Mouse (Mus musculus) heart, adult 2 months (tissue): ENCODE results near the gene Hoxc13. TPM values are rescaled to one million over a fixed set of nuclear protein-coding genes. Genes with fewer than 3 reads are reported as not detected.

Source experiments
- DNase-seq, 2 experiments: peaks; one replicate each; pipeline ENCODE4 v3.0.0; 2021
- H3K27ac ChIP-seq: fragments of 200-600 bp; 2 replicates; pipeline ENCODE4 v1.8.1; 2022
- H3K27me3 ChIP-seq: fragments of 200-500 bp; 2 replicates; pipeline ENCODE4 v1.6.1; 2012; ENCODE audit warnings: mild to moderate bottlenecking, low read length, inconsistent platforms, mixed read lengths; ENCODE audit not compliant: control insufficient read depth, insufficient read depth
- H3K36me3 ChIP-seq: fragments of 200-500 bp; 2 replicates; pipeline ENCODE4 v1.6.1; 2012; ENCODE audit warnings: low read length, inconsistent platforms; ENCODE audit not compliant: control insufficient read depth, insufficient read depth
- H3K4me1 ChIP-seq: fragments of 200-500 bp; 2 replicates; pipeline ENCODE4 v1.6.1; 2011; ENCODE audit warnings: low read length; ENCODE audit not compliant: control insufficient read depth, insufficient read depth
- H3K4me3 ChIP-seq: fragments of 200-600 bp; 2 replicates; pipeline ENCODE4 v1.8.1; 2022
- H3K79me2 ChIP-seq: fragments of 200-500 bp; replicated peaks from 2 replicates; pipeline ENCODE4 v1.6.1; 2012; ENCODE audit warnings: mild to moderate bottlenecking, inconsistent platforms, low read length, moderate library complexity, mixed read lengths; ENCODE audit not compliant: control insufficient read depth, insufficient read depth
- H3K9ac ChIP-seq: fragments of 200-500 bp; 2 replicates; pipeline ENCODE4 v1.6.1; 2012; ENCODE audit warnings: low read depth, mild to moderate bottlenecking, control low read depth, inconsistent platforms, low read length, mixed read lengths
- CTCF ChIP-seq: fragments of 200-600 bp; IDR thresholded peaks from 2 replicates; pipeline ENCODE4 v1.8.1; 2022; ENCODE audit warnings: antibody characterized with exemption, mild to moderate bottlenecking, moderate library complexity
- EP300 ChIP-seq: fragments of 200-500 bp; IDR thresholded peaks from 2 replicates; pipeline ENCODE4 v1.6.1; 2011; ENCODE audit warnings: low read depth, low read length, control low read depth; ENCODE audit not compliant: insufficient read depth
- POLR2A ChIP-seq: fragments of 200-500 bp; IDR thresholded peaks from 2 replicates; pipeline ENCODE4 v1.6.1; 2011; ENCODE audit warnings: mild to moderate bottlenecking, low read depth, low read length, control low read depth; ENCODE audit not compliant: insufficient read depth
- WGBS: fragments of 180-500 bp; shearing (Covaris S2); methylation state at CpG from one replicate; pipeline ENCODE4 v1.1.7; 2018; 5-methylcytosine and 5-hydroxymethylcytosine counted together
- intact Hi-C: fragments of 180-260 bp; cut with DNase I; formaldehyde crosslinking; loops from one replicate; pipeline ENCODE4 v1.15.1; 2025
- polyA plus RNA-seq: library from polyadenylated mRNA; depleted of rRNA; stranded (reverse); fragments of >200 nt; gene quantifications from 2 replicates; pipeline ENCODE4 v1.2.3, GENCODE M21; 2012
- total RNA-seq, 2 experiments: library from RNA; stranded (reverse); gene quantifications; 2 replicates each; pipeline ENCODE4 v1.2.3; 2021

The Hoxc13 gene
- total and polyA plus RNA-seq, 3 experiments, result not detected

DNA sequence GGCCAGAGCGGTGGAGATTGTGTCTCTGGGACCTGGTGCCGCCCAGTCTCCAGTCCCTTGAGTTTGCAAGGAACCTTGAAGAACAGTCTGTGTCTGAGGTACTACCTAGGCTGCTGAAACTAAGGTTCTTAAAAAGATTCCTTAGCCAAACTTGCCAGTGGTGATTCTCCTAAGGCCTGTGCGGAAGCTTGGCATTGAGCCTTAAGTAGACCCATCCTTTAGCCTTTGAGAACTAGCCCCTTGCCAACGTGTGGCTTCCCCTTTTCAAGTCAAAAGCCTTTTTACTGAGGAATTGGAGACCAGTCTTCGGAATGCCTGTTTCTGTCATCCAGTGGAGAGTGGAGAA, 22.5 kb downstream of the Hoxc13 start:
- Histone ChIP-seq H3K4me3 (no peak overlapping the region), H3K79me2 (no peaks in the 10 kb centered on the region), H3K27ac (no peak overlapping the region), H3K36me3 (no peaks in the 10 kb centered on the region), H3K27me3 (peaks cover 36% of the 10 kb centered on the region), H3K9ac (no peak overlapping the region), H3K4me1 (no peaks in the 10 kb centered on the region)
- intact Hi-C loops, result no loop called here
- WGBS, result 8% methylated on average over 5 of the region's 5 CpGs
- TF ChIP-seq CTCF (no peak), EP300 (no peak), POLR2A (no peak)
- DNase-seq, result no peak

DNA sequence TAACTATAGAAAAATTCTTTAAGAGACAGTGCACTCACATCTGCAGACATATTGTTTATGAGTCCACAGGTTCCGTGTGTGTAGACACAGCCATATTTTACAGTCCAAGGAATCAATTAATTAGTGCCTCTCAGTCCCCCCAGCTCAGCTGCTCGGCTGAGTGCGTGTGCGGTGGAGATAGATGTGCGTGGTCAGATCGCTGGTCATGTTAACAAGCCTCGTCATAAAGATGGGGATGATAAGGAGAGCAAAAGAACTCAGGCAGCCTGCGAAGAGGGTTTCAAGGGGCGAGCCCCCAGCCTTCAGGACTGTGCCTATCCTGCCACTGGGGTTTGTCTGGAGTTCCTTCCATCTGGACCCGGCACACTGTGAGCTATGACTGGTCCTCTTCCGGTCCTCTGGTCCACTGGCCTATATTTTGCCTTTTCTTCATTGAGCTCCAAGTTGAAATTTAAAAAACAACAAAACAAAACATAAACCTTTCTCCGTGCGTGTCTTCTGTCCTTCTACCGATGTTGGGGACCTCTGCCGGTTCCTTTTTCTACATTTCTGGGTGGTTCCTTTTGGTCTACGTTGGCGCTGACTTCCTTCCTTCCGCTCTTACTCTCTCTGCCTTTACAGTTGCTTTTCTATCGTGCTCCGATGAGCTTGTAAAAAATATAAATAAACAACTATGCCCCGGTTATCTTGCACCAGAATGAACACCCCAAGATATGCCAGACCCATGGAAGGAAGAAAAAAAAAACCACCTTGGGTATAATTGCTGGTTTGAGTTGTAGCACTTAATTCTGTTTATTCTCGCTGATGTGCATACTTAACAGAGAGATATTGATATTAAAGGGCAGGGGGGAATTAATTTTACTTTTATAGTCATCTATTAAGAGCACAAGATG, 24.5 kb downstream of the Hoxc13 start:
- H3K27ac ChIP-seq, result no peak overlapping the region
- TF ChIP-seq EP300, result no peak
- no peak for DNase-seq
- 19% methylated on average over 22 of the region's 22 CpGs for WGBS
- H3K4me3 ChIP-seq, result no peak overlapping the region
- no peak overlapping the region for H3K9ac ChIP-seq
- no peaks in the 10 kb centered on the region for H3K79me2 ChIP-seq
- no peaks in the 10 kb centered on the region for H3K36me3 ChIP-seq
- peaks cover 29% of the 10 kb centered on the region for H3K27me3 ChIP-seq
- no peaks in the 10 kb centered on the region for H3K4me1 ChIP-seq
- intact Hi-C loops, result no loop called here

DNA sequence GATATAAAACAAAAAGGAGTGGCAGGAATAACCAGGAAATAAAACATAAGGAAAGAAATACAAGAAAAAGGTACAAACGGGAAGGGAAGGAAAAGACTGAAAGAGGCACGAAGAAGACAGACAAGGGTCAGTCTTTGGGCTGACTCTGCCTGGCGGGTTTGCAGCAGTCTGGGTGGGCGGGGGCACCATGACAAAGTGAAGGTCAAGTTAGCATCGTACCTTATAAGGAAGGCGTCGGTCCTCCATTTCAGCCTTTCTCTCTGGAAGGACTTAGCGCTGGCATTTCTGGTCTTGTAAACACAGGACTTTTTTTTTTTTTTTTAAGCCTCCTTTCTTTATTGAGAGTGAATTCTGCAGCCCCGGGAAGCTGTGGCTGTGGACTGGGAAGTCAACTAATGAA, 26.4 kb downstream of the Hoxc13 start:
- intact Hi-C loops, result no loop called here
- 4% methylated on average over 9 of the region's 9 CpGs for WGBS
- H3K4me1 ChIP-seq, result no peaks in the 10 kb centered on the region
- H3K4me3 ChIP-seq, result no peak overlapping the region
- no peaks in the 10 kb centered on the region for H3K79me2 ChIP-seq
- no peak overlapping the region for H3K9ac ChIP-seq
- H3K36me3 ChIP-seq, result no peaks in the 10 kb centered on the region
- H3K27ac ChIP-seq, result no peak overlapping the region
- H3K27me3 ChIP-seq, result peaks cover 32% of the 10 kb centered on the region
- TF ChIP-seq POLR2A (no peak), CTCF (no peak), EP300 (no peak)
- no peak for DNase-seq

DNA sequence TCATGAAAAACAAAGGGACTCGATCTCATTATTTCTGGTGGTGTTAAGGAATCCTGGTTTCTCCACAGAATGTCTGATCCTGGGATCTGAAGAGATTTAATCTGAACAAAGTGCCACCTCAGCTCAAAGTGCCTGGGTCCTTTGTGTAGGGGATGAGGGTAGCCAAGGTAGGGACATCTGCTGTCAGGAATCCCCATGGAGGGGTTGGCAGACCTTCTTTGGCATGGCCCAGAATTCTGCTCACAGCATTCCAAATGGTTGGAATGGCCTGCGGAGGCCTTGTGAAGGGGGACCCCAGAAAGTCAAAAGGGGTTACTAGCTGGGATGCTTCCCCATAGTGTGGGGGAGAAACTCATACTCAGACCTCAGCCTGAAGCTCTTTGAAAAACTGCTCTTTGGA, 27.9 kb downstream of the Hoxc13 start:
- Histone ChIP-seq H3K9ac (no peak overlapping the region), H3K36me3 (no peaks in the 10 kb centered on the region), H3K4me3 (no peak overlapping the region), H3K4me1 (no peaks in the 10 kb centered on the region), H3K79me2 (no peaks in the 10 kb centered on the region), H3K27me3 (peaks cover 26% of the 10 kb centered on the region), H3K27ac (no peak overlapping the region)
- no peak for TF ChIP-seq POLR2A
- no peak for TF ChIP-seq EP300
- 13% methylated on average over 2 of the region's 2 CpGs for WGBS
- intact Hi-C loops, result no loop called here
- DNase-seq, result no peak

DNA sequence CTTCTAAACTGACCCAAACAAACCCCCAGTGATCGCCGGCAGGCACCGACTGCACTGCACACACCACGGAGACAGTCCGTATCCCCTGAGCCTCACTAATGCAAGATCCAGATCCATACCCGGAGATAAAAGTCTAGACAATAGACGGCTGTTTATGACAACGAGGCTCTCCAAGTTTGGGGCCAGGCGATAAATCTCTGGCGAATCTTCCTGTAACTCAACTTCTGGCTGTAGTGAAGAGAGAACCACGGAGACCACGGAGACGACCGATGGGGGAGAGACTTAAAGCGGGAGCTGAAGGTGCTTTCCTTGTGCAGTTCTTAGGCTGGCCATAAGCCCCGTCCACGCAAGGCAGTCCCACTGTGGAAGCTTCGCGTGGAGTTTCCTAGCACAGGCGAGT, 28.8 kb downstream of the Hoxc13 start:
- no peak for TF ChIP-seq EP300
- no peak for TF ChIP-seq POLR2A
- no peak for TF ChIP-seq CTCF
- no peak overlapping the region for H3K9ac ChIP-seq

DNA sequence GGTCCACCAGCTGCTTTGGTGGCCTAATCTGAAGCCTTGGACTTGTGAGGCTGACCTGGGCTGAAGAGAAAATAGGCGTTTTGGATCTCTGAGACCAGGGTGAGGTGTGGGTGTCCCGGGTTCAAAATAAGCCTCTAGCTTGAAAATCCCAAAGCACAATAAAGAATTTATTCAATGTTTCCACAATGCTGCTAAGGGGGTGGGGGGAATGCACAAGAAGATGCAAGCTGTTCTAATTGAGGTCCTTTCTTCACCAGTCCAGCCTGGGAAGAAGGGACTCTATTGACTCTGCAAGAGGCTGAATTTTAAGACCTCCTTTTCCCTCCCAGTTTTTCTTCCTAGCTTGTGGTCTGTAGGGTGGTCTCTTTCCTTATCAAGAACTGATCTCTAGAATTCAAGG, 30.0 kb downstream of the Hoxc13 start:
- Histone ChIP-seq H3K4me3 (no peak overlapping the region), H3K9ac (no peak overlapping the region), H3K36me3 (no peaks in the 10 kb centered on the region), H3K4me1 (no peaks in the 10 kb centered on the region), H3K79me2 (no peaks in the 10 kb centered on the region), H3K27ac (no peak overlapping the region), H3K27me3 (peaks cover 37% of the 10 kb centered on the region)
- 9% methylated on average over 2 of the region's 2 CpGs for WGBS
- no peak for DNase-seq
- TF ChIP-seq EP300, result no peak
- no peak for TF ChIP-seq CTCF
- TF ChIP-seq POLR2A, result no peak
- intact Hi-C loops, result no loop called here

More for the DNA sequence above, 28.8 kb downstream of the Hoxc13 start:
- Histone ChIP-seq H3K4me3 (no peak overlapping the region), H3K36me3 (no peaks in the 10 kb centered on the region), H3K27ac (no peak overlapping the region), H3K79me2 (no peaks in the 10 kb centered on the region), H3K27me3 (peaks cover 32% of the 10 kb centered on the region), H3K4me1 (no peaks in the 10 kb centered on the region)
- intact Hi-C loops, result no loop called here
- no peak for DNase-seq
- WGBS, result 3% methylated on average over 20 of the region's 20 CpGs
